Mouse (Mus musculus) hindbrain, embryonic 12.5 days (tissue): ENCODE measurements at regions not wholly inside any gene's neighbourhood (a gene's known extent, or its start where the extent isn't known, plus 50 kb on each side); places are given as distances from the start of the nearest gene placed in this dataset.

Experiments used
- ATAC-seq: fragments of 200-750 bp; cut with Nextera tagmentation; 2 replicates; pipeline ENCODE4 v1.8.0; 2017; ENCODE audit warnings: moderate TSS enrichment; ENCODE audit not compliant: low FRiP score
- H3K27ac ChIP-seq: fragments of 300-500 bp; sonication (generic); 2 replicates; pipeline ENCODE4 v1.5.1; 2016; ENCODE audit warnings: mild to moderate bottlenecking
- H3K27me3 ChIP-seq: fragments of 300-500 bp; sonication (generic); 2 replicates; pipeline ENCODE4 v1.6.1; 2016; ENCODE audit warnings: mild to moderate bottlenecking
- H3K36me3 ChIP-seq: fragments of 300-500 bp; sonication (generic); 2 replicates; pipeline ENCODE4 v1.6.1; 2016; ENCODE audit warnings: mild to moderate bottlenecking
- H3K4me1 ChIP-seq: fragments of 300-500 bp; sonication (generic); 2 replicates; pipeline ENCODE4 v1.6.1; 2016
- H3K4me2 ChIP-seq: fragments of 300-500 bp; sonication (generic); replicated peaks from 2 replicates; pipeline ENCODE4 v1.6.1; 2016; ENCODE audit warnings: mild to moderate bottlenecking
- H3K4me3 ChIP-seq: fragments of 300-500 bp; sonication (generic); 2 replicates; pipeline ENCODE4 v1.5.1; 2016; ENCODE audit warnings: mild to moderate bottlenecking
- H3K9ac ChIP-seq: fragments of 300-500 bp; sonication (generic); 2 replicates; pipeline ENCODE4 v1.6.1; 2016; ENCODE audit warnings: mild to moderate bottlenecking, moderate library complexity
- H3K9me3 ChIP-seq: fragments of 300-500 bp; sonication (generic); replicated peaks from 2 replicates; pipeline ENCODE4 v1.6.1; 2016; ENCODE audit warnings: mild to moderate bottlenecking
- WGBS: fragments of 180-500 bp; shearing (Covaris S2); methylation state at CpG from one replicate; pipeline ENCODE4 v1.1.7; 2016; 5-methylcytosine and 5-hydroxymethylcytosine counted together

GRCm38 (mm10) chr4:105450881-105451280 lies 293.7 kb downstream of the Plpp3 start:
- Histone ChIP-seq H3K36me3 (no peaks in the 10 kb centered on the region), H3K9me3 (no peaks in the 10 kb centered on the region), H3K27ac (no peak overlapping the region), H3K27me3 (no peaks in the 10 kb centered on the region), H3K9ac (no peak overlapping the region), H3K4me1 (0 out of 2 replicates have a peak, but pooled peaks cover 4% of the 10 kb centered on the region), H3K4me2 (no peak overlapping the region), H3K4me3 (no peak overlapping the region)
- 92% methylated on average over 4 of the region's 4 CpGs for WGBS
- ATAC-seq = no peak

- Histone ChIP-seq H3K9ac (no peak overlapping the region), H3K4me2 (no peak overlapping the region), H3K4me1 (0 out of 2 replicates have a peak, but pooled peaks cover 4% of the 10 kb centered on the region), H3K27ac (no peak overlapping the region), H3K9me3 (no peaks in the 10 kb centered on the region), H3K36me3 (no peaks in the 10 kb centered on the region), H3K4me3 (no peak overlapping the region), H3K27me3 (no peaks in the 10 kb centered on the region)
- no peak for ATAC-seq
- WGBS = 82% methylated on average over 2 of the region's 2 CpGs
Measured at GRCm38 (mm10) chr4:105451871-105452270, 294.7 kb downstream of the Plpp3 start.

GRCm38 (mm10) chr4:105456955-105457621 lies 299.9 kb downstream of the Plpp3 start:
- Histone ChIP-seq H3K27ac (0 out of 2 replicates have a peak overlapping the region, but pooled peaks have one; percentile 40), H3K9ac (no peak overlapping the region), H3K9me3 (no peaks in the 10 kb centered on the region), H3K4me3 (no peak overlapping the region), H3K27me3 (no peaks in the 10 kb centered on the region), H3K4me1 (no peaks in the 10 kb centered on the region), H3K4me2 (no peak overlapping the region), H3K36me3 (no peaks in the 10 kb centered on the region)
- no peak for ATAC-seq
- WGBS = 86% methylated on average over 11 of the region's 11 CpGs

- Histone ChIP-seq H3K9ac (no peak overlapping the region), H3K4me1 (no peaks in the 10 kb centered on the region), H3K9me3 (no peaks in the 10 kb centered on the region), H3K4me3 (no peak overlapping the region), H3K36me3 (no peaks in the 10 kb centered on the region), H3K27ac (no peak overlapping the region), H3K4me2 (no peak overlapping the region), H3K27me3 (no peaks in the 10 kb centered on the region)
- WGBS = 87% methylated on average over 3 of the region's 3 CpGs
- ATAC-seq = no peak
Measured at GRCm38 (mm10) chr4:105459991-105460688, 303.0 kb downstream of the Plpp3 start.

- Histone ChIP-seq H3K27ac (no peak overlapping the region), H3K4me2 (no peak overlapping the region), H3K4me3 (no peak overlapping the region), H3K9me3 (no peaks in the 10 kb centered on the region), H3K27me3 (no peaks in the 10 kb centered on the region), H3K9ac (no peak overlapping the region), H3K36me3 (no peaks in the 10 kb centered on the region), H3K4me1 (no peaks in the 10 kb centered on the region)
- WGBS = 31% methylated on average over 2 of the region's 2 CpGs
- ATAC-seq = no peak
Measured at GRCm38 (mm10) chr4:105460689-105461005, 303.5 kb downstream of the Plpp3 start.

- no peaks in the 10 kb centered on the region for H3K27me3 ChIP-seq
- ATAC-seq = no peak
- no peaks in the 10 kb centered on the region for H3K36me3 ChIP-seq
- WGBS = 90% methylated on average over 7 of the region's 7 CpGs
- H3K27ac ChIP-seq = no peak overlapping the region
- H3K9me3 ChIP-seq = no peaks in the 10 kb centered on the region
- no peak overlapping the region for H3K4me3 ChIP-seq
- H3K9ac ChIP-seq = no peak overlapping the region
- H3K4me1 ChIP-seq = no peaks in the 10 kb centered on the region
- H3K4me2 ChIP-seq = no peak overlapping the region
Measured at GRCm38 (mm10) chr4:105467811-105468210, 310.7 kb downstream of the Plpp3 start.

GRCm38 (mm10) chr4:105469300-105469821 lies 312.2 kb downstream of the Plpp3 start:
- no peak for ATAC-seq
- Histone ChIP-seq H3K4me3 (no peak overlapping the region), H3K4me2 (no peak overlapping the region), H3K27me3 (no peaks in the 10 kb centered on the region), H3K27ac (no peak overlapping the region), H3K4me1 (no peaks in the 10 kb centered on the region), H3K36me3 (no peaks in the 10 kb centered on the region), H3K9ac (no peak overlapping the region), H3K9me3 (no peaks in the 10 kb centered on the region)
- WGBS = 72% methylated on average over 6 of the region's 6 CpGs

GRCm38 (mm10) chr4:105474765-105475560 lies 314.7 kb upstream of the Gm12728 start:
- H3K4me3 ChIP-seq = no peak overlapping the region

GRCm38 (mm10) chr4:105476332-105476731 lies 313.3 kb upstream of the Gm12728 start:
- Histone ChIP-seq H3K36me3 (no peaks in the 10 kb centered on the region), H3K9me3 (no peaks in the 10 kb centered on the region), H3K4me3 (no peak overlapping the region), H3K9ac (no peak overlapping the region), H3K27me3 (no peaks in the 10 kb centered on the region), H3K27ac (0 out of 2 replicates have a peak overlapping the region, but pooled peaks have one; percentile 35), H3K4me2 (no peak overlapping the region), H3K4me1 (peaks cover 9% of the 10 kb centered on the region)
- WGBS = 72% methylated on average over 4 of the region's 4 CpGs
- ATAC-seq = no peak

More at GRCm38 (mm10) chr4:105474765-105475560, 314.7 kb upstream of the Gm12728 start:
- no peaks in the 10 kb centered on the region for H3K27me3 ChIP-seq
- H3K4me2 ChIP-seq = no peak overlapping the region
- H3K36me3 ChIP-seq = no peaks in the 10 kb centered on the region
- peaks cover 9% of the 10 kb centered on the region for H3K4me1 ChIP-seq
- WGBS = 15% methylated on average over 11 of the region's 11 CpGs
- peak overlapping the region; percentile 9; the same call in 1 of the 2 replicates for H3K27ac ChIP-seq
- no peak overlapping the region for H3K9ac ChIP-seq
- peak; percentile 94 for ATAC-seq
- H3K9me3 ChIP-seq = no peaks in the 10 kb centered on the region

- no peaks in the 10 kb centered on the region for H3K27me3 ChIP-seq
- no peak overlapping the region for H3K4me2 ChIP-seq
- no peaks in the 10 kb centered on the region for H3K36me3 ChIP-seq
- no peak overlapping the region for H3K27ac ChIP-seq
- ATAC-seq = no peak
- H3K4me1 ChIP-seq = peaks cover 8% of the 10 kb centered on the region; the same call in 1 of the 2 replicates
- H3K4me3 ChIP-seq = no peak overlapping the region
- WGBS = 90% methylated on average over 1 of the region's 1 CpGs
- no peak overlapping the region for H3K9ac ChIP-seq
- no peaks in the 10 kb centered on the region for H3K9me3 ChIP-seq
Measured at GRCm38 (mm10) chr4:105486376-105486775, 303.3 kb upstream of the Gm12728 start.

GRCm38 (mm10) chr4:105496176-105496575 lies 293.5 kb upstream of the Gm12728 start:
- 95% methylated on average over 2 of the region's 2 CpGs for WGBS
- ATAC-seq = no peak
- no peaks in the 10 kb centered on the region for H3K36me3 ChIP-seq

GRCm38 (mm10) chr4:105506190-105506589 lies 283.5 kb upstream of the Gm12728 start:
- no peak overlapping the region for H3K4me3 ChIP-seq
- H3K9ac ChIP-seq = no peak overlapping the region
- 75% methylated on average over 2 of the region's 2 CpGs for WGBS
- no peaks in the 10 kb centered on the region for H3K9me3 ChIP-seq
- ATAC-seq = no peak
- H3K36me3 ChIP-seq = no peaks in the 10 kb centered on the region
- H3K27me3 ChIP-seq = no peaks in the 10 kb centered on the region
- no peak overlapping the region for H3K4me2 ChIP-seq
- H3K4me1 ChIP-seq = no peaks in the 10 kb centered on the region
- no peak overlapping the region for H3K27ac ChIP-seq

More at GRCm38 (mm10) chr4:105496176-105496575, 293.5 kb upstream of the Gm12728 start:
- no peak overlapping the region for H3K27ac ChIP-seq
- no peak overlapping the region for H3K9ac ChIP-seq
- H3K4me1 ChIP-seq = no peaks in the 10 kb centered on the region
- H3K4me2 ChIP-seq = no peak overlapping the region
- no peak overlapping the region for H3K4me3 ChIP-seq
- no peaks in the 10 kb centered on the region for H3K27me3 ChIP-seq
- no peaks in the 10 kb centered on the region for H3K9me3 ChIP-seq
